Mouse (Mus musculus): ENCODE data around the gene Zfp563.

- TF ChIP-seq POLR2A (IDR thresholded peaks at IDR 0.05; ENCODE audit: insufficient read depth, low read depth, low read length) (peak; percentile 52), CTCF (IDR thresholded peaks at IDR 0.05; ENCODE audit: insufficient read depth, low read depth, low read length) (no peak)
These were observed 3.5 kb downstream of the Zfp563 start for GRCm38 (mm10) chr17:33092391-33093193.

All from olfactory bulb, adult 2 months (tissue).